Mouse (Mus musculus): Measurements from ENCODE around the gene Trim41. TPM values are rescaled to one million over a fixed set of nuclear protein-coding genes. Genes with fewer than 3 reads are reported as not detected.
"Not testable (repeated sequence)": the region's sequence is repeated elsewhere in the genome, so short reads cannot be mapped to it uniquely, and the experiment has no call there.

Trim41 gene
- polyA plus RNA-seq, 1 experiment from 2014 or later = 8.3 TPM

DNA sequence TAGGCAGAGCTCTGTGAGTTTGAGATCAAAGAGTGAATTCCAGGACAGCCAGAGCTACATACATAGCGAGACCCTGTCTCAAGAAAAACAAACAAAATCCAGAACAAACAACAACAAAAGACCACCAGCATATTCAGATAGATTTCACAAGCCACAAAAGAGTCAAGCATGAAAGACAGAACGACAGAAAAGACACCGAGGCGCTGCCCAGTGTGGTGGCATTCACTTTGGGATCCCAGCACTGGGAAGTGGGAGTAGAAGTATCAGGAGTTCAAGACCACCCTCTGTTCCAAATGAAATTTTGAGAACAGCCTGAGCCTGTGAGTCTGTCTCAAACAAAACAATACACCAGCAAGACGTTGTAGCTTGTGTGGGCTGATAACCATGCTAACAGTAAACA lies 29.7 kb upstream of the Trim41 start:
- H3K36me3 ChIP-seq = no peaks in the 10 kb centered on the region
- no peaks in the 10 kb centered on the region for H3K9me3 ChIP-seq
- WGBS = 59% methylated on average over 5 of the region's 5 CpGs
- H3K4me2 ChIP-seq = no peak overlapping the region
- H3K27me3 ChIP-seq = peaks cover 25% of the 10 kb centered on the region
- H3K4me3 ChIP-seq = no peak overlapping the region
- H3K4me1 ChIP-seq = no peaks in the 10 kb centered on the region
- H3K9ac ChIP-seq = no peak overlapping the region
- no peak for ATAC-seq (ENCODE audit: insufficient number of reproducible peaks, insufficient read depth, low FRiP score, low TSS enrichment, low read depth)
- no peak overlapping the region for H3K27ac ChIP-seq

DNA sequence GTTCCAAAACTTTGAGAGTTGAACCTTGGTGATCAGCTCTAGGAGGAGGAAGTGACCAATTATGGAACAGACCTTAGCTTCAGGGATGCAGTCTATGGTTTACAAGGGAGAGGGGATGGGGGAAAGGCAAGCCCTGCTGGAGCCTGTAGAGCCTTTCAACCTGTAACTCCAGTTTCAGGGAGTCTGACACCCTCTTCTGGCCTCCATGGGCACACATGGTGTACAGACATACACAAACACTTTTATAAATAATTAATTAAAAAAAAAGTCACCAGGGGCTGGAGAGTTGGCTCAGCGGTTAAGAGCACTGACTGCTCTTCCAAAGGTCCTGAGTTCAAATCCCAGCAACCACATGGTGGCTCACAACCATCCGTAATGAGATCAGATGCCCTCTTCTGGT lies 29.2 kb upstream of the Trim41 start:
- not testable (repeated sequence) for ATAC-seq (ENCODE audit: insufficient number of reproducible peaks, insufficient read depth, low FRiP score, low TSS enrichment, low read depth); H3K4me3 ChIP-seq
- WGBS = 73% methylated on average over 2 of the region's 2 CpGs

DNA sequence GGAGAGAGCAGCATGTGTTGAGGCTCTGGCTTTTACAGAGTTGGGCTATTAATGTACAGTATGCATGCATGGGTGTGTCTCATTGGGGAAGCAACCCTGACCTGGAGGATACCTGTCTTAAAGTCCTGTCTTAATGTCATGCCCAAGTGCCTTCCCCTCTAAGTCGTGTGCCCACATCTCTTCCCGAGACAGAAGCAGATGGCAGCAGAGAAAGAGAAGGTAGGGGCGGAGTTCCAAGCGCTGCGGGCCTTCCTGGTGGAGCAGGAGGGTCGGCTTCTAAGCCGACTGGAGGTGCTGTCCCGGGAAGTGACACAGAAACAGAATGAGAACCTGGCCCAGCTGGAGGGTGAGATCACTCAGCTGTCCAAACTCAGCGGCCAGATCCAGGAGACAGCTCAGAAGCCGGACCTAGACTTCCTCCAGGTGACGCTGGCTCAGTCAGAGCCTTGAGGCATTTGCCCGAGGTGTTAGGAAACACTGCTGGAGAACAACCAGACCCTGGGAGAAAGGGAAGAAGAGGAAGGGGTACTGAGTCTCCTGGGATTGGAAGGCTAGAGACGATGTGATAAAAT lies 28.2 kb upstream of the Trim41 start:
- Histone ChIP-seq H3K36me3 (no peaks in the 10 kb centered on the region), H3K9ac (no peak overlapping the region), H3K4me3 (no peak overlapping the region), H3K27me3 (peaks cover 25% of the 10 kb centered on the region), H3K4me1 (no peaks in the 10 kb centered on the region), H3K27ac (no peak overlapping the region), H3K9me3 (no peaks in the 10 kb centered on the region), H3K4me2 (no peak overlapping the region)
- 32% methylated on average over 13 of the region's 13 CpGs for WGBS
- no peak for ATAC-seq (ENCODE audit: insufficient number of reproducible peaks, insufficient read depth, low FRiP score, low TSS enrichment, low read depth)

More for the DNA sequence above, 29.2 kb upstream of the Trim41 start:
- not testable (repeated sequence) for H3K36me3 ChIP-seq, H3K9me3 ChIP-seq, H3K9ac ChIP-seq, H3K4me2 ChIP-seq, H3K27ac ChIP-seq, H3K4me1 ChIP-seq
- H3K27me3 ChIP-seq = peaks cover 25% of the 10 kb centered on the region

DNA sequence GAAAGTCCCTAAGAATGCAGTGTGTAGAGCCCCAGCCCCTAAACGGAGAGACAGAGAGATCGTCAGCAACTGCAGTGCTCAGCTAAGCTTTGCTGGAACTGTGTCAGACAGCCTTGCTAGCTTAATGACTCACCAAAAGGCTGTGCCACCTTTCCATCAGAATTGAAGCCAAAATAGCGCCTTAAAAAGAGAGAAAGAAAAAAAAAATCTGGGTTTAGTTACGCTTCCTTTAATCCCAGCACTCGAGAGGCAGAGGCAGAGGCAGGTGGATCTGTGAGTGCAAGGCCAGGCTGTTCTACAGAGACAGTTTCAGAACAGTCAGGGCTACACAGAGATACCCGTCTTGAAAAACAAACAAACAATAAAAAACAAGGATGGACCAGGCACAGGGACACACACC lies 27.2 kb upstream of the Trim41 start:
- no peaks in the 10 kb centered on the region for H3K9me3 ChIP-seq
- no peak for ATAC-seq (ENCODE audit: insufficient number of reproducible peaks, insufficient read depth, low FRiP score, low TSS enrichment, low read depth)
- no peaks in the 10 kb centered on the region for H3K4me1 ChIP-seq
- H3K27me3 ChIP-seq = peaks cover 15% of the 10 kb centered on the region
- no peaks in the 10 kb centered on the region for H3K36me3 ChIP-seq
- no peak overlapping the region for H3K27ac ChIP-seq
- no peak overlapping the region for H3K4me2 ChIP-seq
- no peak overlapping the region for H3K9ac ChIP-seq
- WGBS = 54% methylated on average over 6 of the region's 6 CpGs
- H3K4me3 ChIP-seq = no peak overlapping the region

DNA sequence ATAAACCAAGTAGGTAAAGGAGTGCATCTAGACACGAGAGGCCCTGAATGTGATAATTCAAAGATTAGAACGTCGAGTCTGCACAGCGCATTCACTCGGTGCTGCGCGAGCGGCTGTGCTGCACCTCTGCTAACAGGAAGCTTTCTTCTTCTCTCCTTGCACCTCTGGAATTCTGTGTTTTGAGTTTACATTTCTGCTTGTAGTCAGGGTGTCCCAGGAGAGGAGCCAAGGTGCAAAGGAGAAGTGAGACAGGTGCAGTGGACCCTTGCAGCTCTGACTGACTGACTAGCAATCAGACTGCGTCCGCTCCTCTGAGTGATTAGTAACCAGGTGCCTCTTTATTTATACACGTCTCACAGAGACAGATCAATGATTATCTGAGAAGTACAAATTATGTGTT lies 26.0 kb upstream of the Trim41 start:
- no peak overlapping the region for H3K4me3 ChIP-seq
- ATAC-seq (ENCODE audit: insufficient number of reproducible peaks, insufficient read depth, low FRiP score, low TSS enrichment, low read depth) = no peak
- 82% methylated on average over 11 of the region's 11 CpGs for WGBS

DNA sequence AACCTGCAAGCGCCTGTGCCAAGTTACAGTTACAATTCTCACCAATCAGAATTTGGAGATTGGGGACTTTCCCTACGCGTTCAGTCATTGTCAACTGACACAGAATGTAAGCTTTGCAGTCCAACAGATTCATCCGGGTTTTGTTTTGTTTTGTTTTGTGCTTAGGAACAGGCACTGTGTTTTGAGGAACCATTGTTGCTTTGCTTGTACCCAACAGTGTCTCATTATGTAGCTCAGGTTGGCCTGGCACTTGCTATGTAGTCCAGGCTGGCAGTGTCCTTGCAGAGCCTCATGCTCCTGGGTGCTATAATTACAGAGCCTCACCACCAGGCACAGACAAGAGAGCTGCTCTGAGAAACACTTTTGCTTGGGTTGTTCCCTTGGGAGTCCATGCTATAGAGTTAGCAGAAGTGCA lies 25.2 kb upstream of the Trim41 start:
- Histone ChIP-seq H3K27ac (no peak overlapping the region), H3K4me1 (peaks cover 7% of the 10 kb centered on the region; the same call in 1 of the 2 replicates), H3K9ac (no peak overlapping the region), H3K4me3 (no peak overlapping the region), H3K4me2 (no peak overlapping the region), H3K36me3 (no peaks in the 10 kb centered on the region), H3K9me3 (no peaks in the 10 kb centered on the region), H3K27me3 (peaks cover 4% of the 10 kb centered on the region; the same call in 1 of the 2 replicates)
- ATAC-seq (ENCODE audit: insufficient number of reproducible peaks, insufficient read depth, low FRiP score, low TSS enrichment, low read depth) = no peak
- 81% methylated on average over 4 of the region's 4 CpGs for WGBS

More for the DNA sequence above, 26.0 kb upstream of the Trim41 start:
- no peaks in the 10 kb centered on the region for H3K36me3 ChIP-seq
- peaks cover 6% of the 10 kb centered on the region; the same call in 1 of the 2 replicates for H3K4me1 ChIP-seq
- no peak overlapping the region for H3K27ac ChIP-seq
- peaks cover 8% of the 10 kb centered on the region for H3K27me3 ChIP-seq
- H3K9ac ChIP-seq = no peak overlapping the region
- no peaks in the 10 kb centered on the region for H3K9me3 ChIP-seq
- H3K4me2 ChIP-seq = no peak overlapping the region

DNA sequence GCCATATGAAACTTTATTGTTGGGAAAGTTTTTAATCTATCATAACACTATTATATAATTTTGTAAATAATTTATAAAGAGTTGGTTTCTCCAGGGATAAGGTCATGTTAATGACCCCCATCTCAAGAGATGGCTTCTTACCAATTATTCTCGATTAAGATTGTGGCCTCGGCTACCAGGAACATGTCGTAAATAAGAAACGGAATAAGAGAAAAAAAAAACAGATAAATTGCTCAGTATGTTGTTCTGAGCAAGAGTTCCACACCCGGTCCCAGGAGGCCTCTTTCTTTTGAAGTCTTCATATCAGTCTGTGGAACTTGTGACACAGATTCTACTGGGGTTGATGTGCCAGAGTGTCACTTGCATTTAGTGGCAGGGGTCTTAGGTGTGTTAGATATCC lies 24.1 kb upstream of the Trim41 start:
- Histone ChIP-seq H3K4me3 (no peak overlapping the region), H3K27ac (no peak overlapping the region), H3K9ac (no peak overlapping the region), H3K9me3 (no peaks in the 10 kb centered on the region), H3K4me2 (no peak overlapping the region), H3K27me3 (peaks cover 15% of the 10 kb centered on the region), H3K4me1 (peaks cover 12% of the 10 kb centered on the region; the same call in 1 of the 2 replicates), H3K36me3 (no peaks in the 10 kb centered on the region)
- 80% methylated on average over 5 of the region's 5 CpGs for WGBS
- ATAC-seq (ENCODE audit: insufficient number of reproducible peaks, insufficient read depth, low FRiP score, low TSS enrichment, low read depth) = no peak

DNA sequence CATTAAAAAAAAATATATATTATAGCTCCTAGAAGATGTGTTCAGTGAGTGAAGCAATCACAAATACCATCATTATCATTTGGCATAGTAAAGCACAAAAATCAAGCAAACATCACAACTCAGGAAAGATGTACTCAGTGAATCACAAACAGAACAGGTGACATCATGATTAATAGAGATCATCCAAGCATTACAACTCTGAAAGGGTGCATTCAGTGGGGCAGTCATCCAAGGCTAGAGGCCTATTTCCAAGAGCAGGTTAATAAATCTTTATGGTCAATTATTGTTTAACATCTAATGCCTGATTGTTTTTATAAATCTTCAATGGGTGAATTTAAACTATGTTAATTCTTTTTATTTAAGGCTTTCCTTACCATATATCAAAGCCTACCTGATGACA lies 23.7 kb upstream of the Trim41 start:
- Histone ChIP-seq H3K9ac (no peak overlapping the region), H3K4me3 (no peak overlapping the region), H3K27ac (no peak overlapping the region), H3K36me3 (no peaks in the 10 kb centered on the region), H3K4me2 (no peak overlapping the region), H3K9me3 (no peaks in the 10 kb centered on the region), H3K27me3 (peaks cover 18% of the 10 kb centered on the region), H3K4me1 (peaks cover 12% of the 10 kb centered on the region; the same call in 1 of the 2 replicates)
- no peak for ATAC-seq (ENCODE audit: insufficient number of reproducible peaks, insufficient read depth, low FRiP score, low TSS enrichment, low read depth)

DNA sequence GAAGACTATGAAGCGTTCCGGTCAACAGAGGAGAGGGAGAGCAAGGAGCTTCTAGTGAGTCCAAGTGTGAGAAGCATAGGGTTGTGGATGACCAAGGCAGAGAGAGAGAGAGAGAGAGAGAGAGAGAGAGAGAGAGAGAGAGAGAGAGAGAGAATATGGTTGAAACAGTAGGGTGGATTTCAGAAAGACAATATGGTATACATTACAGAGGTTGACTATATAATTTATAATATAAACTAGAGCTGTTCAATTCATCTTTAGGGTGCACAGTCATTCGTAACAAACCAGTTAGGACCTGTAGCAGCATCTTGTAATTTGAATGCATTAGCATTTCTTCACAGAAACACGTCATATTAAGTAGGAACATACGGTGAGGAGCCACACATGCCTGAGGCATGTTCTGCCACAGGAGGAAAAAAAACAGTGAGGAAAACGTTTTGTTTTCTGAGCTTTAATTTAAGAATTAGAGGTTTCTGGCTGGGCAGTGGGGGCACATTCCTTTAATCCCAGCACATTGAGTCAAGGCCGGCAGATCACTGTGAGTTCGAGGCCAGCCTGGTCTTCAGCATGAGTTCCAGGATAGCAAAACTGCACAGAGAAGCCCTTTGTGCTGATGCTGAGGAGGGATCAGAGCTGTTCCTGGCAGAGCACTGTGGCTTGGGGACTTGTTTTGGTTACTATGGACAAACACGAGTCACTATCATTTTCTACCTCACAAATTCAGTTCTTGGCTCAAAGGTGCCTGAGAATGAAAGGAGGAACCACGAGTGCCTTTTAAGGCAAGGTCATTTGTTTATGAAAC lies 21.9 kb upstream of the Trim41 start:
- ATAC-seq (ENCODE audit: insufficient number of reproducible peaks, insufficient read depth, low FRiP score, low TSS enrichment, low read depth) = no peak
- Histone ChIP-seq H3K9ac (no peak overlapping the region), H3K36me3 (no peaks in the 10 kb centered on the region), H3K27me3 (peaks cover 18% of the 10 kb centered on the region), H3K9me3 (no peaks in the 10 kb centered on the region), H3K4me1 (peaks cover 12% of the 10 kb centered on the region; the same call in 1 of the 2 replicates), H3K4me3 (peak overlapping the region; percentile 87), H3K4me2 (peak overlapping the region; percentile 79), H3K27ac (no peak overlapping the region)
- 50% methylated on average over 10 of the region's 10 CpGs for WGBS

DNA sequence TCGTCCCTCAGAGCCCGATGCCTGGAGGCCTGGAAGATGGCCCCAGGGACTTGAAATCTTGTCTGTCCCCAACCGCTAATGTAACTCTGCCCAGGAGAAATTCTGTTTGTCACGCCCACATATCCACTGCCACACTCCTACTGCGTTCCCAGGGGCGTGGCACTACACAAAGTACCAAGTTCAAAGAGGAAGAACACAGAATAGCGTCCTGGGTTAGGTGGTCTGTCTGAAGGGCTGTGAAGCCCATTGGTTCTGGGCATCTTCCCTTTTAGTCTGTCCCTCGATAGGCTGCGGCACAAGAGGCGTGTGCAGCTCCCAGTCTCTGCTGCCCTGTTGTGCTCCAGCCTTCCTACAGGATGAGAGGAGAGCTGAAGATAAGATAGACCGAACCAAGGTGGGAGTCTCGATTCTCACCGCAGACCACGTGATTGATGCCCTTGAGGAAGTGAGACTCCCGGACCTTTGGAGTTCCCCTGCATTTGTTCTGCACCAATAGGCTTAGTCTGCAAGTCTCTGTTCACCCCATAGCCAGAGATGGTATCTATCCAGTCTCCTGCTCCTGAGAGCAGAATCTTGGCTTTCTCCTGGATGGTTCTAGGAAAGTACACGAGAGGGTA lies 21.1 kb upstream of the Trim41 start:
- peak overlapping the region; percentile 79 for H3K4me2 ChIP-seq
- ATAC-seq (ENCODE audit: insufficient number of reproducible peaks, insufficient read depth, low FRiP score, low TSS enrichment, low read depth) = no peak
- peak overlapping the region; percentile 87 for H3K4me3 ChIP-seq
- H3K27ac ChIP-seq = no peak overlapping the region
- H3K9me3 ChIP-seq = no peaks in the 10 kb centered on the region
- H3K36me3 ChIP-seq = no peaks in the 10 kb centered on the region
- peak overlapping the region; percentile 82 for H3K9ac ChIP-seq
- peaks cover 12% of the 10 kb centered on the region; the same call in 1 of the 2 replicates for H3K4me1 ChIP-seq
- WGBS = 2% methylated on average over 16 of the region's 16 CpGs
- H3K27me3 ChIP-seq = peaks cover 18% of the 10 kb centered on the region

DNA sequence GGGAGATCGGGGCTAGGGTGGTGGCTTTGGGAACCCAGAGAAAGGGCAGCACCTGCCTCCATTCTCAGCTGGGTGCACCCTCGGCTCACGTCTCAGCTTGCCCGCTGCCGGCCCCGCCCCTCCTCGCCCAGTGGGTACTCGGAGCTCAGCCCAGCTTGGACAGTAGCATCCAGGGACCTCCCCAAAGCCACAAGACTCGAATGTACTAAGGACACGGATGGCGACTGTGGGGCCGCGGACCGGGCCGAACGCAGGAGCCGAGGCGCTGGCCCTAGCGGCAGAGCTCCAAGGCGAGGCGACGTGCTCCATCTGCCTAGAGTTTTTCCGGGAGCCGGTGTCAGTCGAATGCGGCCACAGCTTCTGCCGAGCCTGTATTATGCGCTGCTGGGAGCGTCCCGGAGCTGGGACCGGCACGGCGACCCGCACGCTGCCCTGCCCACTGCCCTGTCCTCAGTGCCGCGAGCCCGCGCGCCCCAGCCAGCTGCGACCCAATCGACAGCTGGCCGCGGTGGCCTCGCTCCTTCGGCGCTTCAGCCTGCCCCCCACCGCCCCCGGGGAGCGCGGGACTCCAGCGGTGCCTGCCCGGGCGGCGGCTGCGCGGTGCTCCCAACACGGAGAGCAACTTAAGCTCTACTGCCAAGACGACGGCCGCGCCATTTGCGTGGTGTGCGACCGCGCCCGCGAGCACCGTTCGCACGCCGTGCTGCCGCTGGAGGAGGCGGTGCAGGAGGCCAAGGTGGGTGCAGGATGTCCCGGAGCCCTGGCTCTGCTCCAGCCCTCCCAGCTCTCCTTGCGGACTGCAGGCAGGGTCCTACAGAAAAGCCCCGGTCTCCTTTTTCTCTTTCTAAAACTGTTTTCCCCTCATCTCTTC lies 20.4 kb upstream of the Trim41 start:
- peak overlapping the region; percentile 79 for H3K4me2 ChIP-seq
- H3K27ac ChIP-seq = peak overlapping the region; percentile 55; the same call in 1 of the 2 replicates
- H3K27me3 ChIP-seq = peaks cover 14% of the 10 kb centered on the region
- H3K36me3 ChIP-seq = no peaks in the 10 kb centered on the region
- WGBS = under 1% methylated on average over 74 of the region's 77 CpGs
- ATAC-seq (ENCODE audit: insufficient number of reproducible peaks, insufficient read depth, low FRiP score, low TSS enrichment, low read depth) = no peak
- peak overlapping the region; percentile 87 for H3K4me3 ChIP-seq
- H3K9ac ChIP-seq = peak overlapping the region; percentile 82
- peaks cover 12% of the 10 kb centered on the region; the same call in 1 of the 2 replicates for H3K4me1 ChIP-seq
- no peaks in the 10 kb centered on the region for H3K9me3 ChIP-seq
